Mouse (Mus musculus) right cerebral cortex, postnatal 10 days (tissue): ENCODE data around the gene Zfp553.

Source experiments
- DNase-seq, 2 experiments: peaks; one replicate each; pipeline ENCODE4 v3.0.0; 2021; ENCODE audit warnings: low spot score in 2 of 2

The Zfp553 gene

DNA sequence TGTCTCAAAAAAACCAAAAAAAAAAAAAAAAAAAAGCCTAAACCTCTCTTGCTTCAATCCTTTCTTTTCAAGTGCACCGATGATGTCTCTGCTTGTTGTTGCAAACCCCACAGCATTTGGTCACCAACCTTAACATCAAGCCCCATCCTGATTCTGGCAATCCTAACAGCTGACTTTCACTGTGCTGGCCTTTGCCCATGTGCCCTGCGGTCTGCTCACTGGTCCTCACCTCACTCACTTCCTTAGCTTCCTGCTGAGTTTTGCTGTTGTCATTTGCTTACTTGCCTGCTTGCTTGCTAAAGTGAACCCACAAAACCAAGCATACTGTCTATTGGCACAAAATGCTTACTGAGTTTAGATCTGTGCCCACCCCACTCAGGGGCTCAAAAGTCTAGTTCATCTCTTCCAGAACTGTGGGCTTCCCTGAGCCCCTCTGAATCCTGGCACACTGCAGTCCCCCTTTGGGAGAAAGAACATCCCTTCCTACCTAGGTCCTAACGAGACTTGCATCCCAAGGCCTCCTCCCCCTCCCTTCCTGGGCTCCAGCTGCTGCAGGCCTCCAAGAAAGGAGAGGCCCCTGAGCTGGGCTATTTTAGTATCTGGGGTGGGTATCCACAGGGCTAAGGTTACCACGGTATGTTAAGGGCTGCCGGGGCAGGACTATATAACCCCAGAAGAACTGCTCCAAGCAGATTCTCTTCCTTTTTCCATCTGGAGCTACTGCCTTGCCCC, 21.7 kb upstream of the Zfp553 start:
- no peak for DNase-seq

DNA sequence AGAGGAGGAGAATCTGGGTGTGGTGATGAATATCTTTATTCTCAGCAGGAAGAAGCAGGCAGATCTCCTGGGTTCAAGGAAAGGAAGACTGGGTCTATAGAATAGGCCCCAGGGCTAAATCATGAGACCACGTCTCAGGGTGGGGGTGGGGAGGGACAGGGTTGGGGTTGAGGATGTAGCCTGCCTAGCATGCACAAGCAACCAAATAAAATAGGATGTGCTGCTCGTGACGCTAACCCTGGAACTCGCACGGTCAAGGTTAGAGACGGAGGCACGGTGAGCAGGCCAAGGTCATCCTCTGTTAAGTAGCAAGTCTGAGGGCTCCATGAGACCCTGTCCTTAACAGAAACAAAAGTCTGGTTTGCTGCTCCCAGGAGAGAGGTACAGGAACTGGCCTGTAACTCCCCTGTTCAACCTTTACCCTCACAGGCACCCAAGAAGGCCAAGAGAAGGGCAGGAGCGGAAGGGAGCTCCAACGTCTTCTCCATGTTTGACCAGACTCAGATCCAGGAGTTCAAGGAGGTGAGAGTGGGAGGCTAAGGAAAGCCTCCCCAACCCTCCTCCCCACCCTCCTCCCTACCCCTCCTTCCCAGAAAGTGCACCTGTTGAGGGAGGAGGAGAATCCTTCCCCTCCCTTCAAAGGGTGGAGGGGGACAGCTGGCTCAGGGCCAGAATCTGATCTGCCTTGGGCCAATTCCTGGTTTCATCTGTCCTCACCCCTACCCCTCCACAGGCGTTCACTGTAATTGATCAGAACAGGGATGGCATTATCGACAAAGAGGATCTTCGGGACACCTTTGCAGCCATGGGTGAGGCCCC, 20.2 kb upstream of the Zfp553 start:
- DNase-seq = no peak

DNA sequence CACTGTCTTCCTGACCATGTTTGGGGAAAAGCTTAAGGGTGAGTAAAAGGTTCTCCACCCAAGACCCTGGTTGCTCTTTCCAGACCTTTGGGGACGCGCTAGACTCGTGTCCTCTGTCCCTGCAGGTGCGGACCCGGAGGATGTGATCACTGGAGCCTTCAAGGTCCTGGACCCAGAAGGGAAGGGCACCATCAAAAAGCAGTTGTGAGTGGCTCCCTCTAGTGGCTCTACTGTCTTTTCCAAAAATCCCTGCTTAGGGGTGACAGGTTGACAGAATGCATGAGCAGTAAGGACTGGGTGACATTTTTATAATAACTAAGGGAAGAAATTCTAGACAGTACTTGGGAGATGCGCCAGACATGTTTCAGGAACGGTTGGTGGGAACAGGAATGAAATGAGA, 19.4 kb upstream of the Zfp553 start:
- no peak for DNase-seq

DNA sequence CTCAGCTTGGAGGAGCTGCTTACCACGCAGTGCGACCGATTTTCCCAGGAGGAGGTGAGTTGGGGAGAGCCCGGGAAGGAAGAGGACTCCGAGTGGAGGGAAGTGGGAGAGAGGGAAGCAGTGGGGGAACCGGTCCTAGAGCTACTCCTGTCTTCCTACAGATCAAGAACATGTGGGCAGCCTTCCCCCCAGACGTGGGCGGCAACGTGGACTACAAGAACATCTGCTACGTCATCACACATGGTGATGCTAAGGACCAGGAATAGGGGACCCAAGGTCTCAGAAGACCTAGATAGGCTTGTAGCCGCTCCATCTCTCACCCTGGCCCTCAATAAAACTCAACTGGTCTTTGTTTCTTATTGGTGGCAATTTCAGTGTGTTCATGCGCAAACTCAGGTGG, 18.9 kb upstream of the Zfp553 start:
- peak in 1 of 2 experiments; percentile 31 for DNase-seq

DNA sequence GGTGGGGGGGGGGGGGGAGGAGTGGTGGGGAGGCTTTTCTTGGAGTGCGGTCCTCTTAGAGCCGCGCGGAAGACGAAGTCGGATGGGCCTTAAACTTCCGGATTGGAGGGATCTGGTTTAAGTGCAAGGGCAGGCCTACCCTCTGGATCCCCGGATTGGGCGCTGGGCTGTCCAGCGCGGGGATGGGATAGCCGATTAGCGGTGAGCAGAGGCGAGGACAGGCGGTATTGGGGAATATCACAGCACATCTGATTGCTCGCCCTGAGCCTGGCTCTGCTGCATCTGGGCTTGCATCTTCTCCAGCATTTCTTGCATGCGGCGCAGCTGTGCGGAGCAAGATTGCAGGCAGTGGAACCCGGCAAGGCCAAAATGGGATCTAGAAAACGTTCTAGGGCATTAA, 18.3 kb upstream of the Zfp553 start:
- no peak for DNase-seq

DNA sequence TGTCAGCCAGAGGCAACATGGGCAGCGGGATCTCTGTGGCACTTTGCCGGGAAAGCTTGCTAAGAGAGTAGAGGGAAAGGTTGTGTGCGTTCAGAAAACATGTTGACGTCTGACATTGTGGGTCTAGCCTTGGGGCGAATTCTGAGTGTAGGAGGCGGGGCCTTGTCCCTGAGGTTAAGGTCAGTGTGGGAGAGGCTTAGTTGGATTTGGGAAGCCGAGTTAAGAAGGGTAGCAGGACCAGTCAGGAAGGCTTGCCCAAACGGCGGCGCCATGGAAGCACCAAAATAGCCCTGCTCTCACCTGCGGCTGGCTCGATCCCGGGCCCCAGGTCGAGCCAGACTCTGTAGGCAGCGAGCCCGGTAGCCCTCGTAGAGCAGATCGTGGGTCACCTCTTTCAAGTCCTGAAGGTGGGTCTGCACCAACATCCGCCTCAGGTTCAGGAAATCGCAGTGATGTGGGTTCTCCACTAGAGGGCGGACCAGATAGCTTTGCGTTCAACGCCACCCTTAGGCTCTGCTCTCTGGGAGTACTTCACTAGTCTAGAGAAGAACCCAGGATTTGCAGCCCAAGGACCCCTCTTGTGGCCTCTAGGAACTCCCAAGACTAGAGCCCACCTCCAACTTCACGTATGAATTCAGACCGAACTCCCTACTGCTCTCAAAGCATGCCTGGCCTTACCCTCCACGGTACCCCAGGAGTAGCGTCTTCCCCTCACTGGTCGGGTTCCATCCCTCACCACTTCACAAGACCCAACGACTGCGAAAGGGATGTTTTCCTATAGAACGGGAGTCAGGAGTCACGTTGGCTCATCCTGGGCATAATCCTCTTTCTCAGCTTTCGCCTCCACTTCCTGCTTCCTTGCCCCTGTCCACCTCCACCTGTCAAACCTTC, 17.6 kb upstream of the Zfp553 start:
- peak in 1 of 2 experiments; percentile 58 for DNase-seq

DNA sequence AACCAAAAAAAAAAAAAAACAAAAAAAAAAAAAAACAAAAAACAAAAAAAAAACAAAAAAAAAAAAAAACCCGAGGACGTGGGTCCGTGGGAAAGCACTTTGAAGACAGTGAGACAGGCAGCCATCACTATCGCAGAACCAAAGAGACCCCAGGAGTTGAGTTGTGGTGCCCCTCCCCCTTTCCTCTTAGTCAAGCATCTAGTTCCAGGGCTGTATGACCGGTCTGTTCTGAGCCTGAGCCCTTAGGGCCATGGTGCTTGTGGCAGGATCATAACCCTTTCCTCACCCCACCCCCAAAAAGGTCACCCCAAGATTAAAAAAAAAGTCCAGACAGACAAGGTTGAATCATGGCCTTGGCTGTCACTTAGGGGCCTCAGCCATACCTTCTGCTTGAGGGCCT, 16.6 kb upstream of the Zfp553 start:
- DNase-seq = no peak

DNA sequence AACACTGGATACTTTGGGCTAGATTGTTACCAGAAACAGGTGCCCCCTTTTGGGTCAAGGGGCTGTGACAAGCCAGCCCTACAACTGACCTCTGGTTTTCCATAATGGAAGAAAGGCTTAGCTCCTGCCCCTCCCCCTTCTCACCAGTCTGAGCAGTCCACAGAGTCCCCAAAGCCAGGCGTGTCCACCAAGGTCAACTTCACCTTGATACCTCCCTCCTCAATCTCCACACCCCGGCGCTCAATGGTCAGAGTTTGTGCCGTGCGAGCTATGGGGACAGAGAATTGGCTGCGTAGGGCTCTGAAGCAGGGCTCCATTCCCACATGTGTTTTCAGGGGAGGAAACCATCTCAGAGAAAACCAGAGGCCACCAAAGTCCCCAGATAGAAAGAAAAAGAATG, 15.4 kb upstream of the Zfp553 start:
- no peak for DNase-seq

DNA sequence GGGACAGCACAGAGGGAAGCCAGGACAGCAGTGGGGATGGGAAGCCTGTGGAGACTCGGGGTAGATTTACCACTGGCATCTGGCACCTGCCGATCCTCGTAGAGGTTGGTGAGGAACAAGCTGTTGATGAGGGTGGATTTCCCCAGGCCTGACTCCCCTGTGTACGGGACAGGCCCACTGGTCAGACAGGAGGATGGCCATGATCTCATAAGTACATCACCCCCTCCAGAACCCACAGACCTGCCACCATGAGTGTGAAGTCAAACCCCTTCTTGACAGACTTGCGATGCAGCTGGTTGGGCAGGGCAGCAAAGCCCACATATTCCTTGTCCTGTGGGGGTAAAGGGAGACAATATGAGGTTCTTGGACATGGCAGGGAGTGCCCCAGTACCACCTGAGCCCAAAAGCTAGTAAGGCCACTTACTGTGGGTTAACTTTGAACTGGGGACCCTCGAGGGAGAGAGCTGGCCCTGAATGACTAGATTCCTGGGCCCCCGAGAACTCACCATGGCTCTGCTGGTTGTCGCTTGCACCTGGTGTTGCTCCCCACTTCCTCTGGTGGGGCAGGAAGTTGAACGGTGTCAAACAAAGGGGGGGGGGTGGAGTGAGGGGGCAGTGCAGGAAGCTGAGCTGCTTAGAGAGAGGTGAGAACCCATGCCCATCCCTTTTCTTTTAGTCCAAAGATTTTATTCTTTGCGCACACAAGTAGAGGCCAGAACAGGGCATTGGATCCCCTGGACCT, 14.8 kb upstream of the Zfp553 start:
- no peak for DNase-seq

DNA sequence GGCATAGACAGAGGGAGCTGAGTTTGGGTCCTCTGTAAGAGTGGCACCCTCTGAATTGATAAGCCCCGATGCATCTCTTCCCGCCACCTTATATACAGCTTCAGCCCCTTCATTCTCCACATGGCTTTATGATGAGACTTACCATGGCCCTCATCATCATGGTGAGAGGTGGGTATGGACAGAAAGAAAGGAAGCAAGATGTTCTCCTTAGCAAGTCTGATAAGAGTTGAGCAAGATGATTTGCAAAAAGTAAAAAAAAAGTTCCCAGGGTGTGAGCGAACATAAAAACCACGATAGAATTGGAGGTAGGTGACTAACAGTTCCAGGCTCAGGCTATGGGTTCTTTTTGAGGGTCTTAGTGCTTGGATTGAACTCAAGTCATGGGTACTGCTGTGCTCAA, 14.2 kb upstream of the Zfp553 start:
- no peak for DNase-seq

DNA sequence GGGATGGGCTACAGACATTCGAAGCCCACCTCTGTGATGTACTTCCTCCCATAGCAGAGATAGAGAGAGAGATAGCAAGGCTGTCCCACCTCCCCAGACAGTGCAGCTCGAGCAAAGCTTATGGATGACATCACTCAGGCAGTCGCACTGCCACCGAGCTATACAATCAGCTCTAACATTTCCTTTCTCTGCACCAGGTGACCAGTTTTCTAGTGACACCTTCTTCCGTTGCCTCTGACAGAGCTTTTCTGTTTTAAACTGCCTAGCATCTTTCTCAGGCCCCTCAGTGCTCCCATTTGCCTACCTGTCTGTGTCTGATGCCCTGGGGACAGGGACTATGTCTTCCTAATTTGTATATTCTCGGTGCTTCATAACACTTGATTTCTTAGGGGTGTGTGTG, 12.4 kb upstream of the Zfp553 start:
- no peak for DNase-seq

DNA sequence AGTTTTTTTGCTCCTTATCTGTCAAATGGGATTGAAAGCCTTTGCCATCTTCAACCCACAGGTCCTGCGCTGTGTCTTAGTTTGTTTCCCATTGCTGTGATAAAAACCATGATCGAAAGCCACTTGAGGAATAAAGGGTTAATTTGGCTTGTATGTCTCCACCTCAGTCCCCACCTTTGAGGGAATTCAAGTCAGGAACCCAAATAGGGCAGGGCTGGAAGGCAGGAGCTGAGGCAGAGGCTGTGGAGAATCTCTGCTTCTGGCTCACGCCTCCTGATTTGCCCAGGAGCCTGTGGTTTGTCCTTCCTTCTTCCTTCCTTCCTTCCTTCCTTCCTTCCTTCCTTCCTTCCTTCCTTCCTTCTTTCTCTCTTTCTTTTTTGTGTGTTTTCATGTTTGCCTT, 9.8 kb upstream of the Zfp553 start:
- no peak for DNase-seq

DNA sequence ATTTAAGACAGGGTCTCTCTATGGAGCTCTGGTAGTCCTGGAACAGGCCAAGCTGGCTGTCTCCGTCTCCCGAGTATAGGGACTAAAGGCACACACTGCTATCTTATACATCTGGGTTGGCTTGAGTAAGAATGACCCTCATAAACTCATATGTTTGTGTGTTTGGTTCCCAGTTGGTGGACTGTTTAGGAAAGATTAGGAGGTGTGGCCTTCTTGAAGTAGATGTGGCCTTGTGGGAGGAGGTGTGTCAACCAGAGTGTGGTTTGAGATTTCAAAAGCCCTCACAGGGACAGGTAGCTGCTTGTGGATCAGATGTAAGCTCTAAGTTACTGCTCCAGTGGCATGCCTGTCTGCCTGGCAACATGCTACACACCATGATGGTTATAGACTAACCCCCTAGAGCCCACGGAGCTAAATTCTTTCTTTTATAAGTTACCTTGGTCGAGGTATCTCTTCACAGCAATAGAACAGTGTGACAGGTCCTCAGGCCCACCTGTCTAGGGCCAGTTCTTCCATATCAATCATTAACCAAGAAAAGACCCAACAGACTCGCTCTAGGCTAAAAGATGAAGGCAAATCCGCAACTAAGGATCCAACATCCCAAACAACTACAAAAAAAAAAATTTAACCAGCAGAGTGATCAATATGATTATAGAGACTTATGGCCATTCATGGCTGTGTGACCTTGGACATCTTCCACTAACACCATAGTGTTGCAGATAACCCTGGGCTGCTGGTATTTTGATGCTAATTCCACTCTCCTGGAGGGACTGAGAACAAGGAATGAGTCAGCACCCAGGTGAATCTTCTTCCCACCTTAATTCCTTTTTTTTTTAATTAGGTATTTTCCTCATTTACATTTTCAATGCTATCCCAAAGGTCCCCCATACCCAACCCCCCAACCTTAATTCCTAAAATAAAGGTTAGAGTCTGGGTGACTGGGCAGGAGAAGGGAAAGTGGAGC, 9.1 kb upstream of the Zfp553 start:
- DNase-seq = no peak

DNA sequence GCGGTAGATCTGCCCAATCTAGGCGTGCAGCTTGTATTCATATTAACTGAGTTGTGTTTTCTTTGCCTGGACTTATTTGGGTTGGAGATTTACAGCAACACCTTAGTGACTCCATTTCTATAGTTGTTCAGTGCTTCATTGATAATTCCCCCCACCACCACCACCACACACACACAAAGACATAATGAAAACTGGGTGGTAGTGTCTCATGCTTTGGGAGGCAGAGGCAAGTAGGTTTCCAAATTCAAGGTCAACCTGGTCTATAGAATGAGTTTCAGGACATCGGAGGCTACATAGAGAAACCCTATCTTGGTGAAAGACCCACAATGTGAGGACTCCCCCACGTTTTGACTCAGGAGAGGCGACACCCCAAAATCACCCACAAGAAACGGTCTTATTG, 8.2 kb upstream of the Zfp553 start:
- DNase-seq = no peak

DNA sequence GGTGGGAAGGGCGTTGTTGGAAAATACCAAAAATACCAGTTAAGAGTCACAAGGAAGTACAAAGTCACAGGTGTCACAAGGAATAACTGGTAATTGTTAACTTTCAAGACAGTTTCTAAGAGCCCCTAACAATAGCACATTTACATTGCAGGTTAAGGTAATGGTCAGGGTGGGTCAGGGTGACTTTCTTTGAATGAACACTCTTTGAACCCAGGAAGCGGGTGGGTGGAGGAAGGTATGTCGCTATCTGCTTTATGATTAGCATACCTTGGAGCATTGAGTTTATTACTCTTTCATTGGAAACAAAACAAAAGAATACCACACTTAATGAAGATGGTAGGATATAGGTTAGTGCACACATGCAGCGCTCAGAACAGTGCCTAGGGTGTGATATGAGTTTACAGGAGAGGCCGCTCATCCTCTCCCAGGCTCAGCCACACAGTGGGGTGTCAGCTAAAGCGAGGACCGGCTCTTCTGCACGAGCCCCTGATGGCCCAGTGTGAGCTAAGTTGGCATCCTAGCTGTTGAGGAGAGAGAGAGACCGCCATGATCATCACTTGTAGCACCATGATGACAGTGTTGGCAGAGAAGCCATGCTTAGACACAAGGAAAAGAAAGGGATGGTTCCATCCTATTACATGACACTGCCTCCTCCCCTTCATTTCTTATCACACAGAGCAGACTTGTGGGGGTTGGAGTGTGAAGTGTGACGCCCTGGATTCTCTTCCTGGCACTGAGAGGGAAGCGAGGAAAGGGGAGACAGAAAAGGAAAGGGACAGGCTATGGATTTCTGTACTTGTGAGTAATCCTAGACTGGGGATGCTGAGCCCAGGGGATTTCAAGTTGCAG, 7.5 kb upstream of the Zfp553 start:
- DNase-seq = no peak

DNA sequence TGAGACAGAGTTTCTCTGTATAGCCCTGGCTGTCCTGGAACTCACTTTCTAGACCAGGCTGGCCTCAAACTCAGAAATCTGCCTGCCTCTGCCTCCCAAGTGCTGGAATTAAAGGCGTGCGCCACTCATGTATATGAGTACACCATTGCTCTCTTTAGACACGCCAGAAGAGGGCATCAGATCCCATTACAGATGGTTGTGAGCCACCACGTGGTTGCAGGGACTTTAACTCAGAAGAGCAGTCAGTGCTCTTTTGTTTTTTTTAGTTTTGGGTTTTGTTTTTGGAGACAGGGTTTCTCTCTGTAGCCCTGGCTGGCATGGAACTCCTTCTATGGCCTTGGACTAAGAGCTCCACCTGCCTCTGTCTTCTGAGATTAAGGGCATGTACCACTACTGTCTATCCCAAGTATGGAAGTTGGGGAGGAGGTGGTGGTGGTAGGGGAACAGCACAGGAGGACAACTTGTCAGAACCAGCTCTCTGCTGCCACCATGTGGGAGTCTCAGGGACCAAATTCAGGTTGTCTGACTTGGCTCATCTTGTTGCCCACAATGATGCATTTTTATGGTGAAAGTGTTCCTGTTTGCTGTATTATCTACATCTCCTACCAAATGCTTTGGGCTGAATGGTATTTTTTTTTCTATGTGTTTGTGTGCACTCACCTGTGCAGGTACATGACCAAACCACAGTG, 4.1 kb upstream of the Zfp553 start:
- DNase-seq = peak; percentile 79 to 89

DNA sequence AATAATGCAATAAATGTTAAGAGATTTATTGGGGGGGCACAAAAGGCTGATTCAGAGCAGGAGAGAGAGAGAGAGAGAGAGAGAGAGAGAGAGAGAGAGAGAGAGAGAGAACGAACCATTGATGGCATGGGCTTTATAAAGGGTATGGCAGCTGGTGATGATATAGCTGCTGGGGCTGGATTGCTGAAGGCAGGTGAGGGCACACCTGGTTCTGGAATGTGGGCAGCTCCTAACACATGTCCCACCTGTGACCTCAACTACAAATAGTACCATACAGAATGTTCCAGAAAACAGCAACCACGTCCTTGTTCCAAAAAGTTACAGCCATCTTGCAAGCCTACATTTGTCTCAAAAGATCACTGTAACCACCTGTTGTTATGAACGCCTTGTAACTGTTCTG, 1.5 kb upstream of the Zfp553 start:
- DNase-seq = no peak

DNA sequence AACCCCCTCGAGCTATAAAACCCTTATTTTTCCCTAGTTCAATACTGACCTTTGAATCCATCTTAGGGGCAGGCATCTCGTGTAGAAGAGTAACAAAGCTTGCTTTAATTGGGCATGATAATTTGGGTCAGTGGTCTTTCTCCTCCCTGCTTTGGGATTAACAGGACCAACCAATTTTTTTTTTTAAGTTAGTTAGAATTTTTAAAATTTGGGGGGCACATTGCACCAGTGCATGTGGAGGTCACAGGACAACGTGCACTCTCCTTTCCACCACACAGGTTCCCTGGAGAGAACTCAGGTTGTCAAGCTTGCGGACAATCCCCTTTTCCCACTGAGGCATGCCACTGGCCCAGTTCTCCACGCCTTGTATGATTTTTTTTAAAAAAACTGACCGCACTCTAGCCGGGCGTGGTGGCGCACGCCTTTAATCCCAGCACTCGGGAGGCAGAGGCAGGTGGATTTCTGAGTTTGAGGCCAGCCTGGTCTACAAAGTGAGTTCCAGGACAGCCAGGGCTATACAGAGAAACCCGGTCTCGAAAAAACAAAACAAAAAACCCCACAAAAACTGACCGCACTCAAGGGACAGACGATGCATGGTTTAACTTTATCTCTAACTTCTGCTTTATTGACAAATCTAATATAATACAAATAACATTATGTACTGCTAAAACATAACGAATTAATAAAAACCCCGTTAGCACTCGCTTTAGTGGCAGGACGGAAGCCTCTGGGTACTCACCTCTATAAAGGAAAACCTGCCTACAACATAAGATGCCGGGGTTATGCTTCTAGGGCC, 837 bp upstream of the Zfp553 start:
- DNase-seq = no peak
